Mouse (Mus musculus): Measurements from ENCODE around the gene Fto. TPM values are rescaled to one million over a fixed set of nuclear protein-coding genes. Genes with fewer than 3 reads are reported as not detected.

Fto gene
- polyA plus RNA-seq, 1 experiment from 2014 or later = 90.1 TPM

DNA sequence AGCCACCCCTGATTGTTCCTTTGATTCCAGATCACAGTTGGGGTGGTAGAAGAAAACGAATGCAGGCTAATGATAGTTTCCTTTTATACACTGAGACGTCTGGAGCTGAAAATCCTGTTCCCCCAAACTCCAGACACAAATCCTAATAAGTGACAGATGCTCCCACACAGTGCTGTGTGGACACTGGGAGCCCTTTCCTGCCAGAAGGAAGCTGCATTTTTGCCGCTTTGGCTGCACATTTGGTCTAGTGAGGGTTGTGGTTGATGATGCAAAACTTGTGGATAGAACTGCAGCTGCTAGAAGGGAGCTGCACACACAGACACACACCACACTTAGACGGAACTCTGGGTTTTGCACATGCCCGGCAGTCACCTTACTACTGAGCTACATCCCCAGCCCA, 197.4 kb downstream of the Fto start:
- ATAC-seq = no peak
- 43% methylated on average over 5 of the region's 5 CpGs for WGBS
- Histone ChIP-seq H3K27ac (no peak overlapping the region), H3K4me2 (no peak overlapping the region), H3K9me3 (replicated peaks) (no peaks in the 10 kb centered on the region), H3K4me3 (no peak overlapping the region), H3K4me1 (peaks cover 42% of the 10 kb centered on the region), H3K36me3 (ENCODE audit: poor library complexity, severe bottlenecking) (no peaks in the 10 kb centered on the region), H3K9ac (no peak overlapping the region), H3K27me3 (peaks cover 54% of the 10 kb centered on the region)

DNA sequence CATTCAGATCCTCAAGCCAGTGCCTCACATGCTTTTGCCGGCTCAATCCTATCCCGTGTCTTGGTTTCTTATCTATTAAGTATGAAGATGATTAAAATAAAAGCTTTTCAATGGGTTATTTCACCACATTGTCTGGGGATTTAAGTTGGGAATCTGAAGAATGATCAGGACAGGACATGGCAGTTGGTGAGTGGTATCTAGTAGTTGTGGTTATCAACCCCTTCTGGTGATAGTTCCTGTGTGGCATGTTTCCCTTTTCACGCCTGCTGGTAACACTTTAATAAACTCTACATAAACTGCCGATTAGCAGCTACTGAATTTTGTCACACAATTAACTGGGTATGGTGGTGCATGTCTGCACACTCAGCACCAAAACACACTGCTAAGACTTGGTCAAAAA, 198.6 kb downstream of the Fto start:
- Histone ChIP-seq H3K9me3 (replicated peaks) (no peaks in the 10 kb centered on the region), H3K27me3 (peaks cover 60% of the 10 kb centered on the region), H3K9ac (no peak overlapping the region), H3K4me1 (peaks cover 54% of the 10 kb centered on the region), H3K36me3 (ENCODE audit: poor library complexity, severe bottlenecking) (no peaks in the 10 kb centered on the region), H3K4me3 (no peak overlapping the region), H3K4me2 (no peak overlapping the region), H3K27ac (no peak overlapping the region)
- ATAC-seq = no peak
- WGBS = 86% methylated on average over 4 of the region's 4 CpGs

DNA sequence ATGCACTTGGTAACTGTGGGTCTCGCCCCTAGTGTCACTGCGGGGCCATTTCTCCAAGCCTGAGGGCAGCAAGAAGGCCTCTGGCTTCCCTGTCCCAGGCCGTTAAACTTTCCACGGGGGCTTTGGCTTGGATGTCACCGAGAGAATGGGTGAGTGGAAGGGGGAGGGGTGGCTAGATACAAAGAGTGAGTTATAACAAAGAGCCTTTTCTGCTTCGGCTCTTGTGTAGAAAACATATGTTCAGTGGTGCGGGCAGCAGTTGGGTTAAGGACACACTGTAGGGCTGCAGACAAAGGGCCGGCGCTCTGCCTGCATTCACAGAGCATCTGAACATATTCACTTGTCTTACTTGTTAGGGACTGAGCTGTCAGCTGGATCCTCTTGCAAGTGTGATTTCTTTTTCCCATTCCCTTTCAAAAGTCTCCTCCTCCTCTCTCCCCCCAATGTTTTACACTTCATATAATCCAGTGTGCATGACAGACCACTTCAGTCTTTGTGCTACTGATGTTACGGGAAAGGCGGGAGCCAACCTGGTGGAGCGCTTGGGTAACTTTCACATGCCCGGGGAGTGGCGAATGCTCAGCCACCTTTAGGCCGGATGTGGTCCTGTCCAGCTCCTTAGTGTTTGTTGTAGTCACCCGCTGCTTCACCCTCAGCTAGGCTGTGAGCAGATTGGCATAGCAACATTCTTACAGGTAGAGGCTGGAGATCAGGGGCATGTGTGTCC, 201.6 kb downstream of the Fto start:
- Histone ChIP-seq H3K36me3 (ENCODE audit: poor library complexity, severe bottlenecking) (no peaks in the 10 kb centered on the region), H3K4me1 (peaks cover 53% of the 10 kb centered on the region), H3K27me3 (peaks cover 69% of the 10 kb centered on the region), H3K4me3 (no peak overlapping the region), H3K27ac (no peak overlapping the region), H3K4me2 (0 out of 2 replicates have a peak overlapping the region, but pooled peaks have one; percentile 1), H3K9ac (0 out of 2 replicates have a peak overlapping the region, but pooled peaks have one; percentile 2), H3K9me3 (replicated peaks) (no peaks in the 10 kb centered on the region)
- peak; percentile 65; the same call in 1 of the 2 replicates for ATAC-seq
- 14% methylated on average over 16 of the region's 16 CpGs for WGBS

DNA sequence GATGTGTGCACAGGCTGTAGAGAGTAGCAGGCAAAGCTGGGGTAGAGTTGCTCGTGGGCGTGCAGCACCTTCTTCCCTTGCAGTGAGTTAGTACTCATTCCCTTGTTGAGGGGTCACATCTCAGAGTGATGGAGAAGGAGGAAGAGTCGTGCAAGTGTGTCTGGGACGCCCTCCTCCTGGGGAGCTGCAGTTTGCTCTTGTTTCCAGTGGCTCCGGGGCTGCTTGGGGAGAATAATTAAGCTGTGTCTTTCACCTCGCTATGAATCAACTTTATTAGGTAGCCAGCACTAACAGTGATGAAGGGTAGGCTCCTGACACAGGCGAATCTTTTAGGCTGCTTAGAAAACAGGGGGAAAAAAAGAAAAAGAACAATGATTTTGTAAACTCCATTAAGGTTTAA, 203.1 kb downstream of the Fto start:
- H3K27me3 ChIP-seq = peaks cover 69% of the 10 kb centered on the region
- no peak for ATAC-seq

DNA sequence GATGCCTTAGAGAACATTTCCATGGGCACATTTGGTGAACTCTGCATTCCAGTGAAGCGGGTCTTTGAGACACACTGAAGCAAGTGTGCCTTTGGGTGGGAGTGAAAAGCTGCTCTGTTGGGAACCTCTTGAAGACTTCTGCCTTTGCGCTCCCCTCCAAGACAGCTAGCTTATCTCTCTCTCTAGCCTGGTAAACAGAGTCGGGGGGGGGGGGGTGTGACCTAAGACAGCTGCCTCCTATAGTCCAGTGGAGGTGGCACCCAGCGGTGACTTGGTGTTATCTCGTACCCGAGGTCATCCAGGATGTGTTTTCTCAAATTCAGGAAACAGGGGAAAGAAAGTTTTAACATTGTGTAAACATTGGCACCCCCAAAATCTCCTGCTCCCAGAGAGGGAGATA, 204.8 kb downstream of the Fto start:
- Histone ChIP-seq H3K27ac (no peak overlapping the region), H3K9ac (no peak overlapping the region), H3K27me3 (peaks cover 75% of the 10 kb centered on the region), H3K36me3 (ENCODE audit: poor library complexity, severe bottlenecking) (peaks cover 5% of the 10 kb centered on the region; the same call in 1 of the 2 replicates), H3K4me1 (peaks cover 40% of the 10 kb centered on the region), H3K4me2 (no peak overlapping the region), H3K4me3 (no peak overlapping the region), H3K9me3 (replicated peaks) (no peaks in the 10 kb centered on the region)
- WGBS = 59% methylated on average over 6 of the region's 6 CpGs
- ATAC-seq = no peak

More for the DNA sequence above, 203.1 kb downstream of the Fto start:
- no peaks in the 10 kb centered on the region for H3K9me3 ChIP-seq (replicated peaks)
- no peak overlapping the region for H3K4me3 ChIP-seq
- no peaks in the 10 kb centered on the region for H3K36me3 ChIP-seq (ENCODE audit: poor library complexity, severe bottlenecking)
- H3K9ac ChIP-seq = no peak overlapping the region
- H3K27ac ChIP-seq = no peak overlapping the region
- 24% methylated on average over 7 of the region's 7 CpGs for WGBS
- peaks cover 43% of the 10 kb centered on the region for H3K4me1 ChIP-seq
- H3K4me2 ChIP-seq = no peak overlapping the region

DNA sequence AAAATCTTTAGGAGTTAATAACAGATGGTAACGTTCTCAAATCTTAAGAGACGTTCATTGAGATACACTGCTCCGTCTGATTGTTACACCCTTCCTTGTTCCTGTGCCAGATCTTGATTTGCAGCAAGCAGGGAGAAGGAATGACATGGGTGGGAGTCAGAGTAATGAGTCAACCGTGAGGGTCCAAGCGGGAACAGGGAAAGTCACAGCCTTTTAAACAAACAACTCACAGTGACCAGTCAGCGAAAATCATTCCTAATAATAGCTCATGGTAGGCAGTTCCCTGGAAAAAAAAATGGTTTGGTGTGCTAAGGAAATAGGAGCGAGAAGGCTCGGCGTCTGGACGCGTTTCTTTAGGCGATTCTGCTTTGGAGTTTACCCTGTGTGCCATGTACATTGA, 208.9 kb downstream of the Fto start:
- ATAC-seq = no peak
- peaks cover 7% of the 10 kb centered on the region; the same call in 1 of the 2 replicates for H3K36me3 ChIP-seq (ENCODE audit: poor library complexity, severe bottlenecking)
- H3K9ac ChIP-seq = no peak overlapping the region
- no peak overlapping the region for H3K4me2 ChIP-seq
- peaks cover 35% of the 10 kb centered on the region for H3K4me1 ChIP-seq
- H3K9me3 ChIP-seq (replicated peaks) = no peaks in the 10 kb centered on the region
- no peak overlapping the region for H3K27ac ChIP-seq
- H3K27me3 ChIP-seq = peaks cover 74% of the 10 kb centered on the region
- WGBS = 89% methylated on average over 12 of the region's 12 CpGs
- no peak overlapping the region for H3K4me3 ChIP-seq

DNA sequence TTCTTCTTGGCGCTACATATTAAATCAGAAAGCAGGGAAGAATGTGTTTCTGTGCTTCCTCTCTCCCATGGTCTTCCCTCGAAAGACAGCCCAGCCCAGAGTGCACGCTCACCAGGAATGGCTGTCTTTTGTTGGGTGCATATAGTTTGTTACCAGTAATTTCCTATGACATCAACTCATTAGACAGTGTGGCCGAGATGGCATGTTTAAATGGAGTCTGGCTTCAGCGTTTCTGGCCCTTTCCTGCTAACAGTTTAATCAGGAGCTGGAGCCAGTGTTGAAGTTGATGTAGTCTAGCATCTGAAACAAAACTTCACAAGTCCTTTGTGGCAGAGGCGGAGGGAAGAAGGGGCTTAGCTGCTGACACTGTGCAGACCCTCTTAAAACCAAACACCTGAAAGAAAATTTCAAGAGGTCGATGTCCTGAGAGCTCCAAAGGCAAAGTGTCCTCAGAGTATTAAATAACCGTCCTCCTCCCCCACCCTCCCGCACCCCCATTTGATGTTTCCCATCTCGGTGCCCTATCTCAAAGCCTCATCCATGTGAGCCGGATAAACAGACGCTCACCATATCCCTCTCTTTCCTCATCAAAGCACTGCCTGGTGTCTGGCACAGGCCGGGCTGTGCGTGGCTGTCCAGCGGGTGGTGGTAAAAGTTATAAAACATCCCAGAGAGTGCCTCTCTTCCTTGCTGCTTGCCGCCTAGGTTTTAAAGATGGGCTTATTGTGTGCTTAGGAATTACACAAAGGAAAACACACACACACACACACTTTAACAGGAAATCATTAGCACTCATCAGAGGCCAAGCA, 210.9 kb downstream of the Fto start:
- no peak overlapping the region for H3K9ac ChIP-seq
- H3K4me1 ChIP-seq = peaks cover 26% of the 10 kb centered on the region
- H3K4me2 ChIP-seq = no peak overlapping the region
- no peak overlapping the region for H3K27ac ChIP-seq
- no peak overlapping the region for H3K4me3 ChIP-seq
- H3K9me3 ChIP-seq (replicated peaks) = no peaks in the 10 kb centered on the region
- peaks cover 7% of the 10 kb centered on the region; the same call in 1 of the 2 replicates for H3K36me3 ChIP-seq (ENCODE audit: poor library complexity, severe bottlenecking)
- 40% methylated on average over 16 of the region's 16 CpGs for WGBS
- ATAC-seq = no peak
- H3K27me3 ChIP-seq = peaks cover 72% of the 10 kb centered on the region

DNA sequence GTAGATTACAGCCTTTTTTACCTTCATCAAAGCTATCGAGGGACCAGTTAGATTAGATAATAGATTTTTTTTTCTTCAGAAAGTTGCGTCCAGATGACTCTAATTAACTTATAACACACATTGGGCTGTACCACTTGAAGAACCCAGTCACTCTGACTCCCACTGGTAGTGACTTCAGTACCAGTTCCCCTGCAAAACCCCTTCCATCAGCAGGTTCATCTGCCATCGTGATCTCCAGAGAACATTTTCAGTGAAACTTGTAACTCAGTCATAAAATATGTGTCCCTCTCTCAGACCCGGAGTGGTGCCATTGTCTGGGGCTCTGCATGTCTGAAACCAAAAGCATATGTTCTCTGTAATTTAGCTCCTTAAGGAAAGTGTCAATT, 211.5 kb downstream of the Fto start:
- H3K9ac ChIP-seq = no peak overlapping the region
- ATAC-seq = no peak
- no peak overlapping the region for H3K27ac ChIP-seq
- H3K27me3 ChIP-seq = peaks cover 69% of the 10 kb centered on the region
- 17% methylated on average over 4 of the region's 4 CpGs for WGBS
- no peaks in the 10 kb centered on the region for H3K9me3 ChIP-seq (replicated peaks)
- H3K4me1 ChIP-seq = peaks cover 26% of the 10 kb centered on the region
- peaks cover 7% of the 10 kb centered on the region; the same call in 1 of the 2 replicates for H3K36me3 ChIP-seq (ENCODE audit: poor library complexity, severe bottlenecking)
- H3K4me2 ChIP-seq = no peak overlapping the region
- no peak overlapping the region for H3K4me3 ChIP-seq

DNA sequence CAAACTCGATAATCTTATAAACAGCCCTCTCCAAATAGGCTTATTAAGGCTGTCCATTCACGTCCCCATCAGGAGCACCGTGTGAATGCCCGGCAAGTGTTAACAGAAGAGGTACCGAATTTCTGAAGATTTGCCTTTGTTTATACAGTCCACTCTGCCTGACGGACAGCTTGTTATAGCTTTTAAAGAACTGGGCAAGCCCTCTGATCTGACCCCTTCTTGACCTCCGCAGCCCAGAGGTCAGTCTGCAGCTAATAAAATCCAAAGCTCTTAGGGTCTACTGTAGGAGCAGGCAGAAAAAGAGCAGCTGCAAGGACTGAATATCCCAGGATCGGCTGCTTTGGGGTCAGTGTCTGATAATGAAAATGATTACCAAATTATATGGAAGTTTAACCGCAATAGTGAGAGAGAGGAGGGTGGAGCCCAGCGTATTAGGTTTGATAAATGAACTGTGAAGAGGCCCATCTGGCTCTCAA, 212.1 kb downstream of the Fto start:
- Histone ChIP-seq H3K9me3 (replicated peaks) (no peaks in the 10 kb centered on the region), H3K9ac (no peak overlapping the region), H3K4me3 (no peak overlapping the region), H3K27me3 (peaks cover 65% of the 10 kb centered on the region), H3K4me1 (peaks cover 26% of the 10 kb centered on the region), H3K27ac (no peak overlapping the region), H3K36me3 (ENCODE audit: poor library complexity, severe bottlenecking) (peaks cover 7% of the 10 kb centered on the region; the same call in 1 of the 2 replicates), H3K4me2 (peak overlapping the region; percentile 38)
- WGBS = 3% methylated on average over 10 of the region's 10 CpGs
- no peak for ATAC-seq

DNA sequence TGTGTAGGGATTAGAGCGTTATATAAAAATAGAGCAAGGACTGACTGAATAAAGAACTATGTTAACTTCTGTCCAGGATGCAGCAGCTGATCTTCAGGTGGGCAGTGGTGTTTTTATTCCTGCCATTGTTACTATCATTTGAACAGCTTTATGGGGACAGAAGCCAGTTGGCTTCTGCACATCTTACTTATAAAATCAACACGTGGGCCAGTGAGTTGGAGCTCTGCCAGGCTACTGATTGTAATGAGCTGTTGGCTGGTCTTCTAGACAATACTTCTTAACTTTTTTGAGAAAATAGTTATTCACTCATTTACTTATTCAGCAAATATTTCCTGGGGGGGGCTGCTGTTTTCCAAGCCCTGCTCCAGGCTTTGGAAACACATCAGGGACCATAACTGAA, 215.6 kb downstream of the Fto start:
- Histone ChIP-seq H3K4me1 (peaks cover 39% of the 10 kb centered on the region), H3K27ac (no peak overlapping the region), H3K4me3 (no peak overlapping the region), H3K4me2 (no peak overlapping the region), H3K36me3 (ENCODE audit: poor library complexity, severe bottlenecking) (no peaks in the 10 kb centered on the region), H3K9me3 (replicated peaks) (no peaks in the 10 kb centered on the region), H3K9ac (no peak overlapping the region), H3K27me3 (peaks cover 58% of the 10 kb centered on the region)
- ATAC-seq = no peak
- WGBS = 67% methylated on average over 2 of the region's 2 CpGs

DNA sequence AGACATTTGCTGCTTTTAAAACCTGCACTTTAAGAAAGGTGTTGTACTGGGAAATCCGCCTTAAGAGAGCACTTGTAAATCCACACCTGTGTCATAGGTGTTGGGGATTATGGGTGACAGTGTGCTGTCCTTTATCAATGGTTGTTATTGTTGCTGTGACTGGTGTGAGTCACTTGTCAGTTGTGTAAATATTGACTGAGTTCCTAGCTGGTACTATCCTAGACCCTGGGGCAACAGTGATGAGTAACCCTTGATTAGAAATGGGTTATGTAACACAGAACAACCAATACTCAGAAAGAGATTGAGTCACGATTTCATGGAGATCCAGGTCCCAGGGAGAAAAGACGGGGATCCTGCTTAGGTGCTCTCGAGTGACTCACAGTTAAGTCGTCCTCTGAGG, 216.4 kb downstream of the Fto start:
- Histone ChIP-seq H3K27ac (no peak overlapping the region), H3K27me3 (peaks cover 57% of the 10 kb centered on the region), H3K4me1 (peaks cover 36% of the 10 kb centered on the region), H3K9me3 (replicated peaks) (no peaks in the 10 kb centered on the region), H3K4me3 (no peak overlapping the region), H3K4me2 (no peak overlapping the region), H3K36me3 (ENCODE audit: poor library complexity, severe bottlenecking) (no peaks in the 10 kb centered on the region), H3K9ac (no peak overlapping the region)
- ATAC-seq = no peak
- WGBS = 91% methylated on average over 5 of the region's 5 CpGs

DNA sequence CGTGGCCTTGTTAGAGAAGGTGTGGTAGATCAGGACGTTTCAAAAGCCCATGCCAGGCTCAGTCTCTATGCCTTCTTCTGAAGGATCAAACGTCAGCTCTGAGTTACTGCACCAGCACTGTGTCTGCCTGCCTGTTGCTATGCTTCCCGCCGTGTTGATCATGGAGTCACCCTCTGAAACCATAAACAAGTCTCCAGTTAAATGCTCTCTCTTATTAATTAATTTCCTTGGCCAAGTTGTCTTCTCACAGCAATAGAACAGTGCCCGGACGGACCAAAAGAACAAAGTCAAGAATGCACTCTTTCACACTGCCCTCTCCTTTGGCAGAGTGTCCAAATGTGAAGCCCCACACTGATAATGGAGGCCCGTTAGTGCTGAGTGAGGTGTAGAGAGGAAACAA, 217.3 kb downstream of the Fto start:
- WGBS = 81% methylated on average over 8 of the region's 8 CpGs
- no peak for ATAC-seq
- H3K9ac ChIP-seq = no peak overlapping the region
- H3K27ac ChIP-seq = no peak overlapping the region
- no peaks in the 10 kb centered on the region for H3K36me3 ChIP-seq (ENCODE audit: poor library complexity, severe bottlenecking)
- H3K9me3 ChIP-seq (replicated peaks) = no peaks in the 10 kb centered on the region
- H3K4me3 ChIP-seq = no peak overlapping the region
- peaks cover 27% of the 10 kb centered on the region for H3K4me1 ChIP-seq
- H3K4me2 ChIP-seq = no peak overlapping the region
- H3K27me3 ChIP-seq = peaks cover 52% of the 10 kb centered on the region
